Comparison of ENCODE assay signal across 8 mouse cellular contexts in the genomic region with DNA sequence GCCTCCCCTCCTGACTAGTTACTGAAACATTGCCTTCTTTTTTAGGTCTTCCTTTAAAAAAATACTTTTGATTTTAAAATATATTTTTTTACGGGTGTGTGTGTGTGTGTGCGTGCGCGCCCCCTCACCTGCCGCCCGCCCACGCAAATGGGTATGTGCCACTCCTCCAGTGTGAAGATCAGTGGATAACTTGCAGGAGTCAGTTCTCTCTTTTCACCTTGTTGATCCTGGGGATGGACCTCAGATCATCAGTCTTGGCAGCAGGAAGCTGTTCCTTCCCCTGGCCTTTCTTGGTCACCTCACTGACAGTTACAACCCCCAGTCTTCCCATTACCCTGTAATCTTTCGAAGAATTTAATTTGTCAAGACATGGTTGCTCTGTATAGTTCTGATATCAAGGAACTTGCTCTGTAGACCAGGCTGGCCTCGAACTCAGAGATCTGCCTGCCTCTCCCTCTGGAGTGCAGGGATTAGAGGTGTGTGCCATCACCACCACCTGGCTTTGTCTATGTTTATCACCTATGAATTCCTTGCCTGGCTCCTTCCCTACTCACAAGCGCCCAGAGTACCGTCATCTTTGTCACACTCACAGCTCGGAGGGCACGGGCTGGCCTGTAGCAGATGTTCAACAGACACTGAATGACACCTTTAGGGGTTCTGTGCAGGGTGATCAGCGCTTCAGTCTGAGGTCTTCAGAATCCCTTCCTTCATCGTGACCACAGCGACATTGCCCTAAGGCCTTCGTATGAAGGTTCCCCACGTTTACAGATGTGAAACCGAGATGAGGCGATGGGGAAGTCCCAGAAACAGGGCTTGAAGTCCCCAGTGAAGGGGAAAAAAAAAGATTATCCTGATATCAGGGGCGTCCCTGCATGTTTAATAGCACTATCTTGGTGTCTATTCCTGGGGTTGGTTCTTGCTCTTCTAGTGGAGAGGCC. TPM values are rescaled to one million over a fixed set of nuclear protein-coding genes. Genes with fewer than 3 reads are reported as not detected.
DNase-seq lines count a peak whose midpoint lies in the region; ATAC-seq and TF ChIP-seq lines count a peak whose summit lies in the region.

No protein-coding gene starts in this region.

- no peak for TF ChIP-seq CTCF in CH12.LX (conservative IDR thresholded peaks at IDR 0.05 in 1 of 2, IDR thresholded peaks at IDR 0.05 in 1 of 2; ENCODE audit: low read depth in 2 of 2, low read length in 2 of 2)

- dilution Hi-C loops in CH12.LX (cut with MboI; ENCODE audit: extremely low pct_ligation_motif_present, extremely low pct_unique_long_range_greater_than_20kb, low sequenced_read_pairs): no loop called here

- peak; percentile 83 for TF ChIP-seq EP300 in CH12.LX (IDR thresholded peaks at IDR 0.05; ENCODE audit: low read length)

- peak; percentile 90 for DNase-seq in CH12.LX (ENCODE audit: extremely low read depth)
- DNase-seq in cerebellum, adult 9-10 months: no peak
- no peak for DNase-seq in left cerebral cortex, postnatal 4 days

- TF ChIP-seq RAD21 in CH12.LX (IDR thresholded peaks at IDR 0.05; ENCODE audit: low read depth, low read length): no peak

- TF ChIP-seq POLR2A in CH12.LX (IDR thresholded peaks at IDR 0.05; ENCODE audit: low read depth, low read length): no peak

- H3K9ac ChIP-seq in kidney, embryonic 14.5 days (ENCODE audit: low read depth, low read length): no peak overlapping the region
- no peak overlapping the region for H3K9ac ChIP-seq in kidney, embryonic 16.5 days (replicated peaks; ENCODE audit: low read length)
- no peak overlapping the region for H3K9ac ChIP-seq in CH12.LX (ENCODE audit: insufficient read depth, low read depth)
- H3K9ac ChIP-seq in embryonic facial prominence, embryonic 13.5 days: peak overlapping the region; percentile 67; the same call in 1 of the 2 replicates

- no peaks in the 10 kb centered on the region for H3K36me3 ChIP-seq in kidney, embryonic 14.5 days (ENCODE audit: control insufficient read depth, insufficient read depth, low read length)
- H3K36me3 ChIP-seq in kidney, embryonic 16.5 days (ENCODE audit: insufficient read depth, low read length): no peaks in the 10 kb centered on the region
- H3K36me3 ChIP-seq in CH12.LX (replicated peaks in 1 of 2; ENCODE audit: control insufficient read depth in 1 of 2, insufficient read depth in 1 of 2, low read length in 1 of 2): no peaks in the 10 kb centered on the region
- no peaks in the 10 kb centered on the region for H3K36me3 ChIP-seq in embryonic facial prominence, embryonic 13.5 days
- H3K36me3 ChIP-seq in megakaryocyte, embryonic 14.5 days (replicated peaks; ENCODE audit: low read length): no peaks in the 10 kb centered on the region

- H3K4me2 ChIP-seq in kidney, embryonic 14.5 days (replicated peaks; ENCODE audit: low read depth, low read length): peak overlapping the region; percentile 73; the same call in 1 of the 2 replicates
- H3K4me2 ChIP-seq in kidney, embryonic 16.5 days (replicated peaks; ENCODE audit: low read depth, low read length): no peak overlapping the region; the same call in 1 of the 2 replicates
- H3K4me2 ChIP-seq in CH12.LX (ENCODE audit: insufficient read depth, low read depth, poor library complexity, severe bottlenecking): peak overlapping the region; percentile 67
- H3K4me2 ChIP-seq in embryonic facial prominence, embryonic 13.5 days: peak overlapping the region; percentile 73

- H3K4me1 ChIP-seq in kidney, embryonic 14.5 days (ENCODE audit: control insufficient read depth, insufficient read depth, low read length): peaks cover 14% of the 10 kb centered on the region
- peaks cover 18% of the 10 kb centered on the region for H3K4me1 ChIP-seq in kidney, embryonic 16.5 days (ENCODE audit: insufficient read depth, low read length)
- H3K4me1 ChIP-seq in CH12.LX (ENCODE audit: control insufficient read depth in 1 of 2, insufficient read depth in 2 of 2): peaks cover 15 to 48% of the 10 kb centered on the region in 2 experiments
- peaks cover 21% of the 10 kb centered on the region for H3K4me1 ChIP-seq in embryonic facial prominence, embryonic 13.5 days
- peaks cover 82% of the 10 kb centered on the region for H3K4me1 ChIP-seq in megakaryocyte, embryonic 14.5 days

- no peak for ATAC-seq in kidney, embryonic 14.5 days (ENCODE audit: low FRiP score, low TSS enrichment)
- ATAC-seq in kidney, embryonic 16.5 days (ENCODE audit: low FRiP score, low TSS enrichment): no peak
- no peak for ATAC-seq in embryonic facial prominence, embryonic 13.5 days (ENCODE audit: insufficient number of reproducible peaks, insufficient read depth, low FRiP score, low TSS enrichment, low read depth)
- no peak for ATAC-seq in erythroblast, adult 5-6 weeks (replicated peaks; ENCODE audit: low FRiP score, poor library complexity, severe bottlenecking)

- H3K27me3 ChIP-seq in kidney, embryonic 14.5 days (ENCODE audit: control insufficient read depth, insufficient read depth, low read length): peaks cover 3% of the 10 kb centered on the region; the same call in 1 of the 2 replicates
- no peaks in the 10 kb centered on the region for H3K27me3 ChIP-seq in kidney, embryonic 16.5 days (ENCODE audit: insufficient read depth, low read length)
- peaks cover 80% of the 10 kb centered on the region for H3K27me3 ChIP-seq in CH12.LX (replicated peaks)
- peaks cover 5% of the 10 kb centered on the region; the same call in 1 of the 2 replicates for H3K27me3 ChIP-seq in embryonic facial prominence, embryonic 13.5 days
- H3K27me3 ChIP-seq in megakaryocyte, embryonic 14.5 days (replicated peaks): peaks cover 21% of the 10 kb centered on the region

- intact Hi-C loops in left cerebral cortex, postnatal 4 days (cut with DNase I): no loop called here

- no peaks in the 10 kb centered on the region for H3K9me3 ChIP-seq in kidney, embryonic 14.5 days (ENCODE audit: control insufficient read depth, low read length)
- H3K9me3 ChIP-seq in kidney, embryonic 16.5 days (ENCODE audit: low read length): no peaks in the 10 kb centered on the region
- H3K9me3 ChIP-seq in CH12.LX (replicated peaks; ENCODE audit: low read length): peaks cover 25% of the 10 kb centered on the region
- H3K9me3 ChIP-seq in embryonic facial prominence, embryonic 13.5 days: no peaks in the 10 kb centered on the region
- peaks cover 6% of the 10 kb centered on the region; the same call in 1 of the 2 replicates for H3K9me3 ChIP-seq in megakaryocyte, embryonic 14.5 days

- in situ Hi-C loops in CH12.LX (cut with MboI; ENCODE audit: low pct_ligation_motif_present, low pct_unique_long_range_greater_than_20kb, low sequenced_read_pairs): no loop called here

- 74% methylated on average over 21 of the region's 21 CpGs for WGBS in kidney, embryonic 14.5 days
- 70% methylated on average over 21 of the region's 21 CpGs for WGBS in kidney, embryonic 16.5 days
- WGBS in embryonic facial prominence, embryonic 13.5 days: 73% methylated on average over 21 of the region's 21 CpGs

- H3K27ac ChIP-seq in kidney, embryonic 14.5 days (ENCODE audit: low read depth, low read length): no peak overlapping the region; the same call in 1 of the 2 replicates
- H3K27ac ChIP-seq in kidney, embryonic 16.5 days (ENCODE audit: low read length): no peak overlapping the region
- no peak overlapping the region for H3K27ac ChIP-seq in CH12.LX (ENCODE audit: insufficient read depth, low read depth)
- H3K27ac ChIP-seq in embryonic facial prominence, embryonic 13.5 days: no peak overlapping the region

- no peak overlapping the region for H3K4me3 ChIP-seq in kidney, embryonic 14.5 days (ENCODE audit: low read length)
- no peak overlapping the region for H3K4me3 ChIP-seq in kidney, embryonic 16.5 days (ENCODE audit: low read length)
- no peak overlapping the region for H3K4me3 ChIP-seq in CH12.LX (replicated peaks in 1 of 3; ENCODE audit: low read depth in 2 of 3, low read length in 2 of 3, poor library complexity in 1 of 3)
- peak overlapping the region; percentile 48; the same call in 1 of the 2 replicates for H3K4me3 ChIP-seq in embryonic facial prominence, embryonic 13.5 days
- peak overlapping the region; percentile 9 for H3K4me3 ChIP-seq in megakaryocyte, embryonic 14.5 days (replicated peaks)

- H3K79me2 ChIP-seq in CH12.LX (replicated peaks; ENCODE audit: control insufficient read depth, extremely low read depth, insufficient read depth, poor library complexity, severe bottlenecking): no peaks in the 10 kb centered on the region

RNA-seq across cellular contexts. Expression of a gene that starts 15.7 kb away (rescaled TPM):
- polyA plus RNA-seq in kidney, embryonic 14.5 days (2014; fragmentation: Nextera tagmentation; extraction: Ambion mirVana): 0.14 and 0.20 TPM in 2 replicates
- 0.17 and 0.22 TPM in 2 replicates for polyA plus RNA-seq in kidney, embryonic 16.5 days (2015; fragmentation: Nextera tagmentation; extraction: Ambion mirVana)
- 0.08 and 0.13 TPM in 2 replicates for total RNA-seq in CH12.LX (2012; rRNA removed)
- not detected in 2 replicates for total RNA-seq in CH12.LX (2014; rRNA removed)
- 0.27 and 0.56 TPM in 2 replicates for polyA plus RNA-seq in CH12.LX (2012; ENCODE audit: insufficient read length, low read depth)
- polyA plus RNA-seq in embryonic facial prominence, embryonic 13.5 days (2015; fragmentation: Nextera tagmentation; extraction: Ambion mirVana): 0.06 and 0.23 TPM in 2 replicates
- polyA plus RNA-seq in megakaryocyte, embryonic 14.5 days (2012; ENCODE audit: insufficient read depth, low replicate concordance): 12.9 and 33.1 TPM in 2 replicates
- 2.9 and 3.1 TPM in 2 replicates for total RNA-seq in erythroblast, adult 5-6 weeks (2015; ENCODE audit: low replicate concordance)
- total RNA-seq in erythroblast, adult 5-6 weeks (2017; ENCODE audit: low replicate concordance): 2.2 and 3.8 TPM in 2 replicates
- total RNA-seq in left cerebral cortex, postnatal 4 days (2021): 1 to 10 TPM; 1.2 to 1.3 TPM

RNA-seq across cellular contexts. Expression of a gene that starts 19.0 kb away (rescaled TPM):
- polyA plus RNA-seq in kidney, embryonic 14.5 days (2014; fragmentation: Nextera tagmentation; extraction: Ambion mirVana): 95.2 and 102 TPM in 2 replicates
- 81.8 and 86.1 TPM in 2 replicates for polyA plus RNA-seq in kidney, embryonic 16.5 days (2015; fragmentation: Nextera tagmentation; extraction: Ambion mirVana)
- total RNA-seq in CH12.LX (2012; rRNA removed) (27.7 and 31.1 TPM in 2 replicates), CH12.LX (2014; rRNA removed) (25.3 and 26.9 TPM in 2 replicates)
- polyA plus RNA-seq in CH12.LX (2012; ENCODE audit: insufficient read length, low read depth): 28.2 and 29.8 TPM in 2 replicates
- 93.2 and 106 TPM in 2 replicates for polyA plus RNA-seq in embryonic facial prominence, embryonic 13.5 days (2015; fragmentation: Nextera tagmentation; extraction: Ambion mirVana)
- 36.5 and 52.2 TPM in 2 replicates for polyA plus RNA-seq in megakaryocyte, embryonic 14.5 days (2012; ENCODE audit: insufficient read depth, low replicate concordance)
- 8.6 and 8.8 TPM in 2 replicates for total RNA-seq in erythroblast, adult 5-6 weeks (2015; ENCODE audit: low replicate concordance)
- 4.6 and 5.2 TPM in 2 replicates for total RNA-seq in erythroblast, adult 5-6 weeks (2017; ENCODE audit: low replicate concordance)
- 10 to 100 TPM; 60.1 to 70.9 TPM for total RNA-seq in left cerebral cortex, postnatal 4 days (2021)

RNA-seq across cellular contexts. Expression of a gene that starts 33.8 kb away (rescaled TPM):
- 21.9 and 26.8 TPM in 2 replicates for polyA plus RNA-seq in kidney, embryonic 14.5 days (2014; fragmentation: Nextera tagmentation; extraction: Ambion mirVana)
- 25.0 and 27.7 TPM in 2 replicates for polyA plus RNA-seq in kidney, embryonic 16.5 days (2015; fragmentation: Nextera tagmentation; extraction: Ambion mirVana)
- total RNA-seq in CH12.LX (2012; rRNA removed) (22.6 and 33.2 TPM in 2 replicates), CH12.LX (2014; rRNA removed) (14.4 and 15.9 TPM in 2 replicates)
- polyA plus RNA-seq in CH12.LX (2012; ENCODE audit: insufficient read length, low read depth): 36.8 and 36.9 TPM in 2 replicates
- 29.4 and 30.5 TPM in 2 replicates for polyA plus RNA-seq in embryonic facial prominence, embryonic 13.5 days (2015; fragmentation: Nextera tagmentation; extraction: Ambion mirVana)
- 13.3 and 50.4 TPM in 2 replicates for polyA plus RNA-seq in megakaryocyte, embryonic 14.5 days (2012; ENCODE audit: insufficient read depth, low replicate concordance)
- total RNA-seq in erythroblast, adult 5-6 weeks (2015; ENCODE audit: low replicate concordance): 1.2 and 1.9 TPM in 2 replicates
- total RNA-seq in erythroblast, adult 5-6 weeks (2017; ENCODE audit: low replicate concordance): 2.6 and 5.7 TPM in 2 replicates
- total RNA-seq in left cerebral cortex, postnatal 4 days (2021): 10 to 100 TPM; 15.9 to 18.7 TPM

RNA-seq across cellular contexts. Expression of a gene that starts 34.0 kb away (rescaled TPM):
- polyA plus RNA-seq in kidney, embryonic 14.5 days (2014; fragmentation: Nextera tagmentation; extraction: Ambion mirVana): 5.4 and 7.8 TPM in 2 replicates
- 3.3 and 4.0 TPM in 2 replicates for polyA plus RNA-seq in kidney, embryonic 16.5 days (2015; fragmentation: Nextera tagmentation; extraction: Ambion mirVana)
- 0.42 and 0.68 TPM in 2 replicates for total RNA-seq in CH12.LX (2012; rRNA removed)
- total RNA-seq in CH12.LX (2014; rRNA removed): 0.11 TPM in 1 of 2 replicates, not detected in the other
- 1.3 and 1.4 TPM in 2 replicates for polyA plus RNA-seq in CH12.LX (2012; ENCODE audit: insufficient read length, low read depth)
- polyA plus RNA-seq in embryonic facial prominence, embryonic 13.5 days (2015; fragmentation: Nextera tagmentation; extraction: Ambion mirVana): 8.3 and 12.6 TPM in 2 replicates
- polyA plus RNA-seq in megakaryocyte, embryonic 14.5 days (2012; ENCODE audit: insufficient read depth, low replicate concordance): 21.5 and 54.3 TPM in 2 replicates
- 0.19 and 3.3 TPM in 2 replicates for total RNA-seq in erythroblast, adult 5-6 weeks (2015; ENCODE audit: low replicate concordance)
- total RNA-seq in erythroblast, adult 5-6 weeks (2017; ENCODE audit: low replicate concordance): not detected in 2 replicates
- total RNA-seq in left cerebral cortex, postnatal 4 days (2021): 1 to 10 TPM; 6.0 to 6.4 TPM

RNA-seq across cellular contexts. Expression of a gene that starts 43.1 kb away (rescaled TPM):
- 5.4 and 5.7 TPM in 2 replicates for polyA plus RNA-seq in kidney, embryonic 14.5 days (2014; fragmentation: Nextera tagmentation; extraction: Ambion mirVana)
- polyA plus RNA-seq in kidney, embryonic 16.5 days (2015; fragmentation: Nextera tagmentation; extraction: Ambion mirVana): 8.0 and 9.4 TPM in 2 replicates
- total RNA-seq in CH12.LX (2012; rRNA removed) (0.72 and 1.0 TPM in 2 replicates), CH12.LX (2014; rRNA removed) (0.43 and 0.56 TPM in 2 replicates)
- polyA plus RNA-seq in CH12.LX (2012; ENCODE audit: insufficient read length, low read depth): 0.76 and 0.80 TPM in 2 replicates
- 10.2 and 11.7 TPM in 2 replicates for polyA plus RNA-seq in embryonic facial prominence, embryonic 13.5 days (2015; fragmentation: Nextera tagmentation; extraction: Ambion mirVana)
- 6.1 and 8.4 TPM in 2 replicates for polyA plus RNA-seq in megakaryocyte, embryonic 14.5 days (2012; ENCODE audit: insufficient read depth, low replicate concordance)
- not detected in 2 replicates for total RNA-seq in erythroblast, adult 5-6 weeks (2015; ENCODE audit: low replicate concordance)
- total RNA-seq in erythroblast, adult 5-6 weeks (2017; ENCODE audit: low replicate concordance): not detected in 2 replicates
- 100 to 1,000 TPM; 154 to 161 TPM for total RNA-seq in left cerebral cortex, postnatal 4 days (2021)

Comparison
In these comparisons a context has a peak if more than half of its experiments do, and no peak if none do; other contexts are left out.
1. H3K4me3 ChIP-seq: peak in embryonic facial prominence, embryonic 13.5 days (single experiment) and megakaryocyte, embryonic 14.5 days (single experiment); none in kidney, embryonic 14.5 days (single experiment), kidney, embryonic 16.5 days (single experiment) and CH12.LX (0 of 3).